Mouse (Mus musculus) erythroblast, embryonic 14.5 days (primary cell): ENCODE measurements around the gene Tns4. TPM values are rescaled to one million over a fixed set of nuclear protein-coding genes. Genes with fewer than 3 reads are reported as not detected.

ENCODE experiments used
- H3K27me3 ChIP-seq: 2 replicates; pipeline ENCODE4 v1.6.1; 2012; ENCODE audit warnings: inconsistent platforms; ENCODE audit not compliant: control insufficient read depth
- H3K36me3 ChIP-seq: 2 replicates; pipeline ENCODE4 v1.6.1; 2012; ENCODE audit warnings: mild to moderate bottlenecking, inconsistent platforms; ENCODE audit not compliant: control insufficient read depth
- H3K4me1 ChIP-seq: 2 replicates; pipeline ENCODE4 v1.6.1; 2012; ENCODE audit warnings: inconsistent platforms; ENCODE audit not compliant: control insufficient read depth
- H3K4me3 ChIP-seq: replicated peaks from 2 replicates; pipeline ENCODE3; 2012; ENCODE audit warnings: moderate library complexity, mild to moderate bottlenecking, inconsistent platforms
- H3K9me3 ChIP-seq: 2 replicates; pipeline ENCODE4 v1.6.1; 2012; ENCODE audit warnings: low read length, inconsistent platforms, mixed read lengths; ENCODE audit not compliant: control insufficient read depth
- GATA1 ChIP-seq: IDR thresholded peaks from 2 replicates; pipeline ENCODE4 v1.6.1; 2012; ENCODE audit warnings: low read length, inconsistent platforms, mixed read lengths
- TAL1 ChIP-seq: IDR thresholded peaks from 3 replicates; pipeline ENCODE4 v1.6.1; 2012; ENCODE audit warnings: low read length, inconsistent platforms, mixed read lengths
- polyA plus RNA-seq: library from polyadenylated mRNA; stranded (reverse); fragments of >175 nt; gene quantifications from 2 replicates; pipeline ENCODE4 v1.2.3, GENCODE M21; 2012

Tns4 gene
- polyA plus RNA-seq, 1 experiment = not detected

DNA sequence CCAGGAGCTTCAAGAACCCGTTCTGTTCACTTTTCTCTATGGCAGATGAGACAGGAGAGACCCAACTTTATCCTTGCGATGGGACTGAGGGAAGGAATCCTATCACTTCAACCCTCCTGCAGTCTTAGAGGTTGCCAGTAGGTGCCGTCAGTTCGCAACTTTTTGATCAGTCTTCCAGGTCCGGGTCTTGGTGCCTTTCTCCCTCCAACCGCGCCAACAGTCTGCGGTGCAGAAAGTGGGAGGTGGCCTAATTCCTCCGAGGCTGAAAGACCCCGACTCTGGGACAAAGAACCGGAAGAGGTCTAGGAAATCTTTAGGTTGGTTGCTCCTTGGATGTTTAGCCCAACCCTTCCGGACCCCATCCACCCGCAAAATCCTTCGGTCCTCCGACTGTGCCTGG lies 49.3 kb downstream of the Tns4 start:
- H3K36me3 ChIP-seq = no peaks in the 10 kb centered on the region
- peak overlapping the region; percentile 27 for H3K4me3 ChIP-seq
- no peak for TF ChIP-seq GATA1
- TF ChIP-seq TAL1 = no peak
- H3K4me1 ChIP-seq = peaks cover 15% of the 10 kb centered on the region
- H3K9me3 ChIP-seq = peaks cover 11% of the 10 kb centered on the region
- peaks cover 87% of the 10 kb centered on the region for H3K27me3 ChIP-seq

DNA sequence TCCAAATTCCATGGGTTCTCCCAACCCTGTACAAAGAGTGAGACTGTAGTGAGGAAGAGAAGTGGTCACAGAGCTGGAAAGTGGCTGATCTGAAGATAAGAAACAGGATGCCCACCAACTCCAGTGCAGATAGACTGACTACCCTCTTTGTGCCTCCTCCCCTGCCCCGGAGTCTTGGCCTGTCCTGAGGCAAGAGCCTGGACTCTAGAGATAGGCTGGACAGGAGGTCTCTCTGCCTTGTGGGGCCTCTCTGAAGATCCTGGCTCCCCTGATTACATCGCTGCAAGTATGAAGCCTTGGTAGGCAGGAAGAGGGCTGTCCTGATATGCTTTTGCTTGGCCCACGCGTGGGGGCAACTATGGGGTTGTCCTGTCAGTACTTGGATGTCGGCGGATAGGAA lies 52.9 kb downstream of the Tns4 start:
- TF ChIP-seq GATA1 (no peak), TAL1 (no peak)

DNA sequence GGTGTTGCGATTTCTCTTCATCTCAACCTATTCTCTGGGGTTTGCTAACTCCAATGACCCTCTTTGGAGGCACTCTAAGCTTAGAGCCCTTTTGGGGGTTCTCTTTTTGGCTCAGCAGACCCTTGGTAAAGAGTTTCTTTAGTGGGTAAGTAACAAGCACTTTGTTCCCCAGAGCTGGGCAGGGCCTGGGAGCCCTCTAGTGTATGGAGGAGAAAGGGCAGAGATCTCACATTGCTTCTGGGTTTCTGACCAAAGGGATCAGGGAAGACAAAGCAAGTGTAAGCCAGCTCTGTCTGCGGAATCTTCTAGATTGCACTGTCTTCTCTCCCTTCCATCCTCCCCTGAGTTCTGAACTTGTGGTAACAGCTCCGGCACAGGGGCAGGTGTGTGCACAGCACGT lies 53.8 kb downstream of the Tns4 start:
- Histone ChIP-seq H3K9me3 (no peaks in the 10 kb centered on the region), H3K4me1 (peaks cover 5% of the 10 kb centered on the region), H3K4me3 (no peak overlapping the region), H3K36me3 (no peaks in the 10 kb centered on the region), H3K27me3 (peaks cover 61% of the 10 kb centered on the region)
- TF ChIP-seq GATA1 = no peak
- TF ChIP-seq TAL1 = no peak

More for the DNA sequence above, 52.9 kb downstream of the Tns4 start:
- Histone ChIP-seq H3K36me3 (no peaks in the 10 kb centered on the region), H3K27me3 (peaks cover 64% of the 10 kb centered on the region), H3K9me3 (peaks cover 4% of the 10 kb centered on the region), H3K4me3 (no peak overlapping the region), H3K4me1 (peaks cover 9% of the 10 kb centered on the region)

DNA sequence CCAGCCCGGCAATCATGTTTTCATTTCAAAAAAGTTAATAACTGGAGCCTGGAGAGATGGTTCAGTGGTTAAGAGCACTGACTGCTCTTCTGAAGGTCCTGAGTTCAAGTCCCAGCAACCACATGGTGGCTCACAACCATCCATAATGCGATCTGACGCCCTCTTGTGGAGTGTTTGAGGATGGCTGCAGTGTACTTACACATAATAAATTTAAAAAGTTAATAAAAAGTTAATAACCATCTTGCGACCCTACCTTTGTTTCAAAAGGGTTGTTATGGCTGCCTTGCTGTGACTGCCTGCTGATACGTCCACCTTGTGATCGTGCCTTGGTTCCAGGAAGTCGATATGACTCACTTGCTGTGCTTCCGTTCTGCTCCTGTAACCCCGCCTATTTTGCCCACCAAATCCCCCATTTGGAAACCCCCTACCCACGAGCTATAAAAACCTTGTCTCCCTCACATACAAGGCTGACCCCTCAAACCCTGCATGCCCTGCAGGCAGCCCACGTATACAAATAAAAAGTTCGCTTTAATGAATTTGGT lies 62.1 kb downstream of the Tns4 start:
- Histone ChIP-seq H3K27me3 (peaks cover 12% of the 10 kb centered on the region), H3K9me3 (no peaks in the 10 kb centered on the region), H3K4me3 (no peak overlapping the region), H3K36me3 (peaks cover 17% of the 10 kb centered on the region), H3K4me1 (peaks cover 20% of the 10 kb centered on the region)
- TF ChIP-seq GATA1 (no peak), TAL1 (no peak)

DNA sequence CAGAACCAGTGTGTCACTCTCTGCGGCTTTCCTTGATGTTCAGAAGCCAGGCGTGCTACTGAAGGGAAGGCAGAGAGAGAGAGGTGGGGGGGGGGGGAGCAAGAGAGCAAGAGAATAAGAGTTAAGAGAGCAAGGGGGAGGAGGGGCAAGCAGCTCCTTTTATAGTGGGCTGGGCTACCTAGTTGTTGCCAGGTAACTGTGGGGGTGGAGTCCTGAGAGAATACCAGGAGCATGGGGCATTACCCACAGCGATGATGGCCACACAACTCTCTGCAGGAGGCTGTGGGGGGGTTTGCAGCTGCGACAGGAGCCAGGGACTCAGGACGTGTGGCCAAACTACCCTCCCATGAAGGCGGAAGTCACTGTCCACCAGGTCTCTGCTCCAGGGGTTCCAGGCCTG lies 63.2 kb downstream of the Tns4 start:
- Histone ChIP-seq H3K4me1 (peaks cover 31% of the 10 kb centered on the region), H3K36me3 (peaks cover 27% of the 10 kb centered on the region), H3K4me3 (no peak overlapping the region), H3K27me3 (peaks cover 11% of the 10 kb centered on the region), H3K9me3 (no peaks in the 10 kb centered on the region)
- no peak for TF ChIP-seq GATA1

DNA sequence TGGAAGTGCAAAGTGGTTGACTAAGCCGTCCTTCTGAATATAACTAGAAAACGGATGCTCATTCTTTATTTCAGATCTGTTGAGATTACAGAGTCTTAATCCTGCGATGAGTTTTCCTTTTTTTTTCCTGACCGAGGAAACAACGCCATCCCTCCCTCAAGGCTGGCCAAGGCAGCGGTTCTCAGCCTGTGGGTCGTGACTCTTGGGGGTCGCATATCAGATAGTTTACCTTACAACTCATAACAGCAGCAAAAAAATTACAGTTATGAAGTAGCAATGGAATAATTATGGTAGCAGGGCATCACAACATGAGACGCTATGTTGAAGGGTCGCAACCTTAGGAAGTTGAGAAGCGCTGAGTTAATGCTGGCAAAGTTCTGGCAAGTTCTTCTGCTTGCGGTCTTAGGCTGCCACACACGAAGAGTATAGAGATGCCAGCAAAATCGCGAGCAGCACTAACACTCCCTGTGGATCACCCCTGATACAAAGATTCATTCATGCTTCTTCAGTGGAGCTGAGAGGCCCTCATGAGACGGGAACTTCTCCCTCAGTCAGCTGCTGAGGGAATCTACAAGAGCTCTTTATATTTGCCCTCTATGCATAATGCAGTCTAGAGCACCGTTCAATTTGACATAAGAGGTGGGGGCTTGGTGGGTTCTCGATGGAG lies 64.5 kb downstream of the Tns4 start:
- H3K4me3 ChIP-seq = peak overlapping the region; percentile 68
- H3K27me3 ChIP-seq = no peaks in the 10 kb centered on the region
- peaks cover 40% of the 10 kb centered on the region for H3K4me1 ChIP-seq
- no peak for TF ChIP-seq GATA1
- no peak for TF ChIP-seq TAL1
- no peaks in the 10 kb centered on the region for H3K9me3 ChIP-seq
- peaks cover 40% of the 10 kb centered on the region for H3K36me3 ChIP-seq

DNA sequence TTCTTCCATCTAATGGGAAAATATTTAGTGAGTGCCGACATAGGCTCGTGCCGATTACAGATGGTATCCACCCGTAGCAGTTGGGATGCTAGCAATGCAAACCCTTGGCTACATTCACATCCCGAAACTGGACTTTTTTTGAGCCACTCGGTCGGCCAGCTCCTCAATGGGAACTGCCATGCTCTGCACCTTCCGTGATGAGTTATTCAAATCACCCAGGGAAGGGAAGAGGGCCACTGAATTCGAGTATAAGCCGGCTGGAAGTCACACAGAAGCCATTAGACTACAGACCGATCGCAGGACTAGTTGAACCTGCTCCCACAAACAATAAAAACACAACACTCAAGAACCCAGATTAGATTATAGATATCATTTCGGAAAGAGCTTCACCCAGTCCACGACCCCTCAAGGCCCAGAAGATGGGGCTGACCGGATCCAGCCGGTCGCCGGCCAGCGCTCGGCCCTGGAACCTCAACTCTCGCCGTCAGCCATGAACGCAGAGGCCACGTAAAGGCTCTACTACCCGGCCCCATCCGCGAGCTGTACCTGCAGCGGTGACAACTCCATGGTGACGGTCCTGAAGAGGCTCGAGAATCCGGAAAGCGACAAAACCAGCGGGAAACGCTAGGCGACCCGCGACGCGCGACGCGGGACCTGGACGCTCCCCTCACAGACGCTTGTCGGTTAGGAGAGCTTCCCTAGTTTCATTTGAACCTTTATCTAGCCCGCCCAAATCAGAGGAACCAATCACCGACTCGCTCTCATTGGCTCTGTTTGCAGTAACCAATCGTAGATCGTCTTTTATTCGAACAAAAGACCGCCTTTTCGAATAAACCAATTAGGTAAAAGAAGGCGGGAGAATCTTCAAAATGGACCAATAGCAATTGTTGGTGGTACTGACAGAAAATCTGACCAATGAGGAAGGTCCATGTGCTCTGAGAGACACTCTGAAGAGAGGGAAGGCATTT lies 65.3 kb downstream of the Tns4 start, which contains the start of gene Top2a:
TSS of gene Top2a (minus strand) at position 690 of the 968 bp plus-strand sequence.
- TF ChIP-seq TAL1 = no peak
- peak; percentile 89 for TF ChIP-seq GATA1
- Histone ChIP-seq H3K4me1 (peaks cover 40% of the 10 kb centered on the region), H3K9me3 (no peaks in the 10 kb centered on the region), H3K27me3 (no peaks in the 10 kb centered on the region), H3K4me3 (peak within 1 kb of the TSS; percentile 68), H3K36me3 (peaks cover 48% of the 10 kb centered on the region)

DNA sequence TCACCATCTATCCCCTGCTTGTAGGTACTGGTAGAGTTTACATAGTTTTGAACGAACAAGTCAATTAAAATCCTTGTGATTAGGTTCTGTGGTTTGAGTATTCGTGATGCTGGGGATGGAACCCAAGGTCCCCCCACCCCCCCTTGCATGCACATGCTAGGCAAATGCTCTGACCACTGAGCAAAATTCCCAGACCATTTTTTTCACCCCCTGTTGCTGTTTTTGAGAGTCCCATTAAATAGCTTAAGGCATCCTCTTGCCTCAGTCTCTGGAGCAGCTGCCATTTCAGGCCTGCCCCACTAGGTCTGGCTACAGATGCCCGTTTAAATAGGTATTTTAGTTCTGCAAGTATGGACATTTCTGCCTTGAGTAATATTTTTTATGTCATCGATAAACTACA lies 66.0 kb downstream of the Tns4 start:
- Histone ChIP-seq H3K36me3 (peaks cover 55% of the 10 kb centered on the region), H3K4me1 (peaks cover 40% of the 10 kb centered on the region), H3K27me3 (no peaks in the 10 kb centered on the region), H3K9me3 (no peaks in the 10 kb centered on the region), H3K4me3 (peak overlapping the region; percentile 68)
- TF ChIP-seq GATA1 = no peak
- TF ChIP-seq TAL1 = no peak

DNA sequence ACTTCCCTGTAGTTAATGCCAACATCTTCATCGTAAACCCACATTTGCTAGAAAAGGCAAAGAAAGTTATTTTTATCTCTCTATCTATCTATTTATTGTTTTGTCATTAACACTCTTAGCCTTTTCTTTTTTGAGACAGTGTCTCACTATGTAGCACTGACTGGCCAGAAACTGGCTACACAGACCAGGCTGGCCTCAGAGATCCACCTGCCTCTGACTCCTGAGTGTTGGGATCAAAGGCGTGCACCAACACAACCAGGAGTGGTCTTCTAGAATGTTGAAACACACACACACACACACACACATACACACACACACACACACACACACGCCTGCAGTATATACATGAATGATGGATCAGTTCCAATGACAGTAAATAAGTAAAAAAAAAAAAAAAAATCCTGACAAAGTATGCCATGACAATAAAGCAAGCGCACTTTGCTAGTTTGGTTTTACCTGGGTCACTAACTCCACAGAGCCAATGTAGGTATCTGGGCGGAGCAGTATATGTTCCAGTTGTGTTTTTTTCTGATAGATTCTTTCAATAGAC lies 66.6 kb downstream of the Tns4 start:
- Histone ChIP-seq H3K4me1 (peaks cover 45% of the 10 kb centered on the region), H3K4me3 (peak overlapping the region; percentile 68), H3K27me3 (no peaks in the 10 kb centered on the region), H3K9me3 (no peaks in the 10 kb centered on the region), H3K36me3 (peaks cover 61% of the 10 kb centered on the region)
- TF ChIP-seq TAL1 = no peak
- no peak for TF ChIP-seq GATA1
